Mouse (Mus musculus): Measurements from ENCODE around the gene Agxt.

DNA sequence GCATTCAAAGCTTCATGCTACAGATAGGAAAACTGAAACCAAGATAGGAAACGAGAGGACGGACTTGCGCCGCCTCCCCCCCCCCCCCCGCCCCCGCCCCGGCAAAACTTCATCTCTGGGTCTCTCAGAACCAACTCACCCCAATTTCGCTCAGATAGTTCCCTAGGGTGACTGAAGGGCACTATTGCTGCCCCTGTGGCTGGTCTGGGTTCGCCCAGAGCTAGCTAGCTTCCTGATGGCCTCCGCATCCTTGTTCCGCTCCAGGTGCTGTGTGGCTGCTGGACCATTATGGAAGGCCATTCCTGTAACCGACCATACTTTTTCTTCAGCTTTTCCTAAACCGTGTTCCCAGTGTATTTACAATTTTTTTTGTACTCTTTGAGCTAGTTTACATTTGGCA lies 19.6 kb upstream of the Agxt start:
- TF ChIP-seq CTCF (IDR thresholded peaks at IDR 0.05; ENCODE audit: borderline replicate concordance, insufficient read depth, low read depth, low read length) (no peak), POLR2A (IDR thresholded peaks at IDR 0.05; ENCODE audit: borderline replicate concordance, insufficient read depth, low read length) (no peak)
